Comparison of ENCODE assay signal across 8 mouse cellular contexts in genomic region chr10:81929842-81930743, GRCm38 (mm10). TPM values are rescaled to one million over a fixed set of nuclear protein-coding genes. Genes with fewer than 3 reads are reported as not detected.
A peak's percentile ranks its signal among the peaks of the same experiment; 100 is the strongest.
DNase-seq lines count a peak whose midpoint lies in the region; ATAC-seq and TF ChIP-seq lines count a peak whose summit lies in the region.
"Not testable (repeated sequence)": the region's sequence is repeated elsewhere in the genome, so short reads cannot be mapped to it uniquely, and the experiment has no call there.

TSS of gene Zfp781 (minus strand) at chr10:81930480.

- not testable (repeated sequence) for H3K4me3 ChIP-seq in G1E (ENCODE audit: low read depth, low read length); forebrain, embryonic 12.5 days (replicated peaks); heart, embryonic 14.5 days (ENCODE audit: control insufficient read depth in 1 of 2, insufficient read depth in 1 of 2, low read depth in 1 of 2, low read length in 2 of 2); hindbrain, postnatal 0 days (ENCODE audit: low read length); limb, embryonic 12.5 days (replicated peaks); lung, embryonic 14.5 days (ENCODE audit: low read depth, low read length); midbrain, embryonic 15.5 days; stomach, embryonic 15.5 days (replicated peaks)

- not testable (repeated sequence) for H3K27me3 ChIP-seq in G1E (ENCODE audit: insufficient read depth, low read length); forebrain, embryonic 12.5 days; heart, embryonic 14.5 days (ENCODE audit: control insufficient read depth, insufficient read depth, low read length); hindbrain, postnatal 0 days (ENCODE audit: insufficient read depth, low read length); limb, embryonic 12.5 days; lung, embryonic 14.5 days (ENCODE audit: insufficient read depth, low read length); midbrain, embryonic 15.5 days (replicated peaks); stomach, embryonic 15.5 days (replicated peaks)

- not testable (repeated sequence) for H3K4me2 ChIP-seq in forebrain, embryonic 12.5 days; heart, embryonic 14.5 days (ENCODE audit: low read length); hindbrain, postnatal 0 days (ENCODE audit: low read depth, low read length); limb, embryonic 12.5 days; lung, embryonic 14.5 days; midbrain, embryonic 15.5 days; stomach, embryonic 15.5 days

- H3K9me3 ChIP-seq in G1E (replicated peaks); forebrain, embryonic 12.5 days; heart, embryonic 14.5 days (ENCODE audit: control insufficient read depth, low read length); hindbrain, postnatal 0 days (ENCODE audit: low read length); limb, embryonic 12.5 days; lung, embryonic 14.5 days (ENCODE audit: low read depth, low read length); midbrain, embryonic 15.5 days; stomach, embryonic 15.5 days: not testable (repeated sequence)

- DNase-seq in G1E (ENCODE audit: low spot score); hindbrain, postnatal 0 days (ENCODE audit: low spot score); lung, embryonic 14.5 days: not testable (repeated sequence)

- TF ChIP-seq CTCF in G1E (IDR thresholded peaks at IDR 0.05; ENCODE audit: low read depth, low read length); hindbrain, postnatal 0 days (IDR thresholded peaks at IDR 0.05; ENCODE audit: low read depth); lung, embryonic 14.5 days (IDR thresholded peaks at IDR 0.05; ENCODE audit: low read depth): not testable (repeated sequence)

- not testable (repeated sequence) for H3K9ac ChIP-seq in forebrain, embryonic 12.5 days; heart, embryonic 14.5 days (ENCODE audit: low read length); hindbrain, postnatal 0 days (replicated peaks; ENCODE audit: low read length); limb, embryonic 12.5 days (replicated peaks); lung, embryonic 14.5 days; midbrain, embryonic 15.5 days; stomach, embryonic 15.5 days

- H3K4me1 ChIP-seq in G1E (ENCODE audit: insufficient read depth, low read depth, low read length); forebrain, embryonic 12.5 days; heart, embryonic 14.5 days (ENCODE audit: control insufficient read depth in 2 of 2, insufficient read depth in 2 of 2, low read length in 2 of 2); hindbrain, postnatal 0 days (ENCODE audit: insufficient read depth, low read length); limb, embryonic 12.5 days (replicated peaks); lung, embryonic 14.5 days (ENCODE audit: insufficient read depth); midbrain, embryonic 15.5 days; stomach, embryonic 15.5 days: not testable (repeated sequence)

- not testable (repeated sequence) for H3K27ac ChIP-seq in forebrain, embryonic 12.5 days; heart, embryonic 14.5 days (replicated peaks in 1 of 2; ENCODE audit: control insufficient read depth in 1 of 2, insufficient read depth in 1 of 2, low read depth in 2 of 2, low read length in 2 of 2); hindbrain, postnatal 0 days; limb, embryonic 12.5 days; lung, embryonic 14.5 days (ENCODE audit: low read depth); midbrain, embryonic 15.5 days; stomach, embryonic 15.5 days

- not testable (repeated sequence) for H3K36me3 ChIP-seq in G1E (replicated peaks); forebrain, embryonic 12.5 days (replicated peaks); heart, embryonic 14.5 days (ENCODE audit: control insufficient read depth, insufficient read depth, low read length); hindbrain, postnatal 0 days (ENCODE audit: insufficient read depth, low read length); limb, embryonic 12.5 days; lung, embryonic 14.5 days (ENCODE audit: insufficient read depth); midbrain, embryonic 15.5 days (replicated peaks); stomach, embryonic 15.5 days

- no CpG with 5 or more reads among the region's 43 CpGs for WGBS in forebrain, embryonic 12.5 days
- WGBS in heart, embryonic 14.5 days: no CpG with 5 or more reads among the region's 43 CpGs
- no CpG with 5 or more reads among the region's 43 CpGs for WGBS in hindbrain, postnatal 0 days
- WGBS in limb, embryonic 12.5 days: no CpG with 5 or more reads among the region's 43 CpGs
- no CpG with 5 or more reads among the region's 43 CpGs for WGBS in lung, embryonic 14.5 days
- no CpG with 5 or more reads among the region's 43 CpGs for WGBS in midbrain, embryonic 15.5 days
- no CpG with 5 or more reads among the region's 43 CpGs for WGBS in stomach, embryonic 15.5 days

- ATAC-seq in G1E (ENCODE audit: extremely low read depth, insufficient number of reproducible peaks, low FRiP score, poor library complexity, severe bottlenecking): peak; percentile 99
- peak; percentile 99 for ATAC-seq in forebrain, embryonic 12.5 days (ENCODE audit: low FRiP score)
- ATAC-seq in heart, embryonic 14.5 days (ENCODE audit: insufficient number of reproducible peaks, insufficient read depth, low FRiP score, low read depth): peak; percentile 80; the same call in 1 of the 2 replicates
- peak; percentile 99 for ATAC-seq in hindbrain, postnatal 0 days
- peak; percentile 90 for ATAC-seq in limb, embryonic 12.5 days (ENCODE audit: insufficient number of reproducible peaks, insufficient read depth, low FRiP score, low TSS enrichment, low read depth)
- peak; percentile 98 for ATAC-seq in lung, embryonic 14.5 days (ENCODE audit: insufficient read depth)
- peak; percentile 99 for ATAC-seq in midbrain, embryonic 15.5 days (replicated peaks)
- peak; percentile 93 for ATAC-seq in stomach, embryonic 15.5 days (ENCODE audit: insufficient read depth, low FRiP score, low read depth)

RNA-seq across cellular contexts. Expression of gene Zfp781, which starts in this region (rescaled TPM):
- total RNA-seq in G1E (2014; fragmentation: Nextera tagmentation) (19.9 and 23.0 TPM in 2 replicates), G1E (2017) (6.7 and 7.2 TPM in 2 replicates)
- 0.35 and 0.39 TPM in 2 replicates for polyA plus RNA-seq in G1E (2012)
- 5.0 and 5.3 TPM in 2 replicates for polyA plus RNA-seq in forebrain, embryonic 12.5 days (2016; fragmentation: Nextera tagmentation; extraction: Ambion mirVana)
- polyA plus RNA-seq in heart, embryonic 14.5 days (2014; fragmentation: Nextera tagmentation; extraction: Ambion mirVana): 2.6 and 2.7 TPM in 2 replicates
- total RNA-seq in hindbrain, postnatal 0 days (2014; rRNA removed): 5.8 and 6.0 TPM in 2 replicates
- 3.8 and 4.1 TPM in 2 replicates for polyA plus RNA-seq in hindbrain, postnatal 0 days (2015; fragmentation: Nextera tagmentation; extraction: Ambion mirVana)
- polyA plus RNA-seq in limb, embryonic 12.5 days (2016; fragmentation: Nextera tagmentation; extraction: Ambion mirVana): 4.4 and 4.8 TPM in 2 replicates
- polyA plus RNA-seq in lung, embryonic 14.5 days (2014; fragmentation: Nextera tagmentation; extraction: Ambion mirVana): 6.4 and 7.2 TPM in 2 replicates
- polyA plus RNA-seq in midbrain, embryonic 15.5 days (2015; fragmentation: Nextera tagmentation; extraction: Ambion mirVana): 6.7 and 7.5 TPM in 2 replicates
- 2.5 and 3.2 TPM in 2 replicates for polyA plus RNA-seq in stomach, embryonic 15.5 days (2015; fragmentation: Nextera tagmentation; extraction: Ambion mirVana)
